Mouse (Mus musculus): ENCODE data around the gene Gnb2. TPM values are rescaled to one million over a fixed set of nuclear protein-coding genes. Genes with fewer than 3 reads are reported as not detected.

Gnb2 gene
- total RNA-seq (2021) = 100 to 1,000 TPM; 648 to 692 TPM

DNA sequence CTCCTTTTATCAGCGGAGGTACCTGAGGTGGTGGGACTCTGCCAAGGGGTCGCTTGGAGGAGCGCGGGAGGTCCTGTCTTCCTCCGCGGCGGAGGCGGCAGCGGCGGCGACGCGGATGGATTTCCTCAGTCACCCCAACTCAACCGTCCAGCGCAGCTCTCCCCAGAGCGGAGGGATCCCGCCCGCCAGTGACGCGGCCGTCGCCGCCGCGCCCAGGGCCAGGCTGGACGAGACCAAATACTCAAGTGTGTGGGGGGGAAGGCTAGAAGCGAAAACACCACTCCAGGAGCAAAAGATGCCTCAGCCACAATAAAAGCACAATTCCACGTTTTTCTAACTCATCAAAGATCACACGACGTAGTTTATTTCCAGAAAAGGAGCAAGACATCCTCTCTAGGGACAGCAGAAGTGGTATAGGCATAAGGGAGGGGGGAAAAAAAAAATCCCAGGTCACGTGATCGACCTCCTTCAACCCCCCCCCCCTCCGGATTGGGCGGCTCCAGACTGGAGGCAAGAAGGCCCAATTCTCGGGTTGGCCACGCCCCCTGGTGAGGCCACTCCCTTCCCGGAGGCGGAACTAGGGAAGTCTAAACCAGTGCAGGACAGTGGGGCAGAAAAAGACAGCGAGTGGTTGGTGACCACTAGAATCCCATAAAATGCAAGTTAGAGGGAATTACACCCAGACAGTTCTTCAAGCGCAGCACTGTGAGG lies at the start of gene Gnb2, which contains the start of gene Epo:
Gene Gnb2 (minus strand): TSS at position 394 of the 711 bp plus-strand sequence.
Gene Epo (minus strand): TSS at position 126 of the 711 bp plus-strand sequence.
- peak; percentile 89 to 98 for DNase-seq (ENCODE audit: extremely low spot score in 1 of 2, low spot score in 1 of 2)

DNA sequence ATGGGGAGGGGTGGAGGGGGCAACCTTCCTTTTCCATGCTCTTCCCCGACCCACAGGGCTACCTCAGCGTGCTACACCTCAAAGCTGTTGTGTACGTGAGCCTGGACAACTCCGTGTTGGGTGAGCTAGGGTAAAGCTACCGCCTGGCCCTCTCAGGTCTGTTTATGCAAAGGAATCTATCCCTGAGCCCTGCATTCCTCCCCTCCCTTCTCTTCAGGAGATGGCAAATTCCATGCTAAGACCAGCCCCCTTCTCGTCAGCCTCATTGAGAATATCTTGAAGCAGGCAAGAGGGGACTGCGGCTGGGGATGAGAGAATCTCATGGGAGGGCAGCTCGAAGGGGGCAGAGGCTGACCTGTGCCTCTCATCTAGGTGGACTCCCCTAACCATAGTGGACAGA lies 49.4 kb upstream of the Gnb2 start:
- DNase-seq (ENCODE audit: extremely low spot score in 1 of 2, low spot score in 1 of 2) = no peak

DNA sequence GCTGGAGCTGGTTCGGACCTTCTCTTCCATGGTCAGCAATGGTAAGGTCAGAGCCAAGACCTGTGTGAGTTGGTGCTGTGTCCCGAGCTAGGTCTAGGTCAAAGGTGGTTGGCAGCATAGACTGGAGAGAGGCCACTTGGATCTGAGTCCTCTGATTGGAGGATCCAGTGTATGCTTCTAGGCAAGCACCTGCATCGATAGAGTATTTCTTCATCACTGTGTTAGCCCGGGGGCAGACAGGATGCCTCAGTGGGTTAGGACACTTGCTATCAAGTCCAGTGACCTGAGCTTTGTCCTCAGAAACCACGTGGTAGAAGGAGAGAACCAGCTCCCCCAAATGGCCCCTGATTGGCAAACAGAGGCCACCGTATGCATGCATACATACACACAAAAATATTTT lies 46.9 kb upstream of the Gnb2 start:
- no peak for DNase-seq (ENCODE audit: extremely low spot score in 1 of 2, low spot score in 1 of 2)

DNA sequence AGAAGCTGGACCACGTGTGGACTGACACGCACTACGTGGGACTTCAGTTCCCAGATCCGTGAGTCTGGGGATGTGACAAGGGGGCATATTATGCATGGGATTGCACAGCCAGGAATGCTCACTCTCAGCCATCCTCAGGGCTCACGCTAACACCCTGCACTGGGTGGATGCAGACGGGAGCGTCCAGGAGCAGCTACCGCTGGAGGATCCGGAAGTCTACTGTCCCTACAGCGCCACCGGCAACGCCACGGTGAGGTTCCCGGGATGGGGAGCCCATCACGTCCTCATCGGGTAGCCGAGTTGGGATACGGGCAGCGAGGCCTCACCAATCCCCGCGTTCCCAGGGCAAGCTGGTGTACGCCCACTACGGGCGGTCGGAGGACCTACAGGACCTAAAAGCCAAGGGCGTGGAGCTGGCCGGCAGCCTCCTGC lies 41.2 kb upstream of the Gnb2 start:
- DNase-seq (ENCODE audit: extremely low spot score in 1 of 2, low spot score in 1 of 2) = peak; percentile 31 to 54

DNA sequence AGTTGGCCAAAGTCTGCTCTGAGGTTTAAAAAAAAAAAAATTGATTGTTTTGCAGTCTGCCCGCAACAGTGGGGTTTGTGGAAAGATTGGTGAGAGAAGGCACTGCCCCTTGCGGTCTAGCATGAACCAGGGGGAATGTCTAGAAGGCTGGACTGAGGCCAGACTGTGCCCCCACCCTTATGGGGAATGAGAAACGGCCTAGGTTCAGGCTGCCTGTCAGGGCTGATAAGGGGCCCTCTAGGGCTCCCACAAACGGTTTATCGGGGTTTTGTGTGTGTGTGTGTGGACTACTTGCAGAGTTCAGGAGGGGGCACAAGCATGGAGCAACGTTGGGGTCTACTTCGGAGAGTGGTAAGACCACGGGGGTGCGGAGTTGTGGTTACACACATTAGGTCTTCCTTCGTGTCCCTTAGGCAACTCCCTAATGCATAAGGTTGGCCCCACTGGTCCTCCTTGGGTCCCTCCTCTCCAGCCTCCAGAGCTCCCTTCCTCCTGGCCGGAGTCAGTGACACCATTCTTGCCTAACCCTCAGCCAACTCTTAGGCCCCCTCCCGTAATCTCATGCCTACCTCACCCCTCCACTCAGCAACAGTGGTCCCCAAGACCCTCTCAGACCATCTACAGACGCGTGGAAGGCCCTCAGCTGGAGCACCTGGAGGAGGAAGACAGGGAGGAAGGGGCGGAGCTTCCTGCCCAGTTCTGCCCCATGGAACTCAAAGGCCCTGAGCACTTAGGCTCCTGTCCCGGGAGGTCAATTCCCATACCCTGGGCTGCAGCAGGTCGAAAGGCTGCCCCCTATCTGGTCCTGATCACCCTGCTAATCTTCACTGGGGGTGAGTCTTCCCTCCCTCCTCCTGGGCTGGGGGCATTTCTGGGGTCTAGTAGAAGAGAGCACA lies 37.6 kb upstream of the Gnb2 start:
- DNase-seq (ENCODE audit: extremely low spot score in 1 of 2, low spot score in 1 of 2) = no peak

DNA sequence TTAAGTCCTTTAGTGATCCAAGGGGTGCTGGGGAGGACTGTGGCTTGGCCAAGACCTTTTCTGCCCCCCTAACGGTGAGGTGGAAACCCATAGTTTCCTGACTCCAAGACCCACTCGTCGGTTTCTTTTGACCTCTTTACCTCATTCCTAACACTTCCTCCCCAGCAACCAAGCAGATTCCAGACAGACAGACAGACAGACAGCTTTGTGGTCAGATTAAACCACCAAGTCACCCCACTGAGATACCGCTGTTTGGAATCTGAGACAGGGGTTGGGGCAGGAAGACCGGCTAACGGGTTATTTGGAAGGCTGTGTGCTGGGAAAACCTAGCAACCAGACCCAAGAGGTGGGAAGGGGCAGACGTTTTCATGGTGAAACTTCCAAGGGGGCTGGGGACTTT lies 36.9 kb upstream of the Gnb2 start:
- no peak for DNase-seq (ENCODE audit: extremely low spot score in 1 of 2, low spot score in 1 of 2)

DNA sequence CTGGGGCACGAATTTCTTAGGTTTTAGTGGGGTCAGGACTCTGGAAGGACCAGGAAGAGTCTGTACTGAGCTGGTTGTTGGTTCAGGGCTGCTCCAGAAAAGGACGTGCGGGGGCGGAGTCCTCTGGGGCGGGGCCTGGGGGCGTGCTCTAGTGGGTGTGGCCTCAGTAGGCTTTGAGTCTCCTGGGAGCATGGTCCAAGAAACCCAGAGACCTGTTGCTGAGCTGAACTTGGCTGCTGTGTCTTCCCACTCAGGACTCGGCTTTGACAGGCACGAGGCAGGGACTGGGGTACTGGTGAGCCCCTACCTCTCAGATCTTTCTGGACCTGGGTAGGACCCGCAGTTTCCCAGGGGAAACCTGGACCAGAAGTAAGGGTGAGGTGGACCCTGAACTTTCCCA lies 36.4 kb upstream of the Gnb2 start, which contains the start of gene Tfr2:
Gene Tfr2 (plus strand): TSS at position 176 of the 400 bp plus-strand sequence.
- DNase-seq (ENCODE audit: extremely low spot score in 1 of 2, low spot score in 1 of 2) = no peak

DNA sequence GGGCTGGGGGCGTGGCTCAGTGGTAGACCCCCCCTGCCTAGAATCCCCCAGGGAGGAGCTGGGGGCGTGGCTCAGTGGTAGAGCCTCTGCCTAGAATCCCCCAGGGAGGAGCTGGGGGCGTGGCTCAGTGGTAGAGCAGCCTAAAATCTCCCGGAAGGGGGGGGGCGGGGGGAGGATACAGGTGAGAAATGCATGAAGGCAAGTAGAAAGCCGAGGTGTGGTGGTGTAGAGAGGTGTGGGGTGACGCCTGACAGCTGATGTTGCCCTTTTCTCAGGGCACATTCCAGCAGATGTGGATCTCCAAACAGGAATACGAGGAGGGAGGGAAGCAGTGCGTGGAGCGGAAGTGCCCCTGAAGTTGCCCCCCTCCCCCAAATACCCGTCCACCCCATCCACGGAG lies 35.7 kb upstream of the Gnb2 start:
- no peak for DNase-seq (ENCODE audit: extremely low spot score in 1 of 2, low spot score in 1 of 2)

DNA sequence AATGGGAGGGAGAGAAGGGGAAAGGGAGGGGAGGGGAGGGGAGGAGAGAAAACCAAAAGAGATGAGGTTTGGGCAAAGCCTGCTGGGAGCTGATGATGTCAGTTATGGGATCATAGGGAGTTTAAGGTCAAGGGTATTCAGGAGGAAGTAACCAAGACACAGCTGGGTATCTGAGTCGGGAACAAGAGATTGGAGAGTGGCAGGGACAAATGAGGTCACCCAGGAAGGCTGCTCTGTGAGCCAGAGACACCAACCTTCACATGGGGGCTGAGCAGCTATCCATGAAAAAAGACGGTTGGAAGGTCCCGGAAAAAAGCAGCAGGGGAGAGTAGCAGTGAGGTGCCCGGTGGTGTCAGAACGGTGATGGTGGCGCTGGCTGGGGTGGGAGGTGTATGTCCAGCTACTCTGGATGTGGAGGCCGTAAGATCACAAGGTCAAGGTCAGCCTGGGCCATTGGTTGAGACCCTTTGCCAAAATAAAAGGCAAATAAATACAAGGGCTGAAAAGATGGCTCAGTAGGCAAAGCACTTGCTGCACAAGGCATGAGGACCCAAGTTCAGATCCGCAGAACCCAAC lies 35.0 kb upstream of the Gnb2 start:
- no peak for DNase-seq (ENCODE audit: extremely low spot score in 1 of 2, low spot score in 1 of 2)

DNA sequence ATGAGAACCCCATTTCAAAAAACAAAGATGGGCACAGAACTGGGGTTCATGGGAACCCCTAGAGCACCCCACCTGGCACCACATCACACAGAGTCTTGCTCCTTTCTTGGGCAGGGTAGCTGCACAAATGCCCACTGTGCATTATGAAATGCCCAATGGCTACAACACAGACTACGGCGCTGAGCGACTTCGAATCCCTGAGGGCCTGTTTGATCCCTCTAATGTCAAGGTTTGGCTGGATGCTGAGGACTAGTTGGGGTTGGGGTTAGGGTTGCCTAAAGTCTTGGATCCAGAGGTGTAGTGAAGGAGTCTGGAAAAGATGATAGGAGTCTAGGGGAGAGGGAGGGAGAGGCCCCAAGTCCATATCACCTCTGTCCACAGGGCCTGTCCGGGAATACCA lies 33.1 kb upstream of the Gnb2 start:
- no peak for DNase-seq (ENCODE audit: extremely low spot score in 1 of 2, low spot score in 1 of 2)

DNA sequence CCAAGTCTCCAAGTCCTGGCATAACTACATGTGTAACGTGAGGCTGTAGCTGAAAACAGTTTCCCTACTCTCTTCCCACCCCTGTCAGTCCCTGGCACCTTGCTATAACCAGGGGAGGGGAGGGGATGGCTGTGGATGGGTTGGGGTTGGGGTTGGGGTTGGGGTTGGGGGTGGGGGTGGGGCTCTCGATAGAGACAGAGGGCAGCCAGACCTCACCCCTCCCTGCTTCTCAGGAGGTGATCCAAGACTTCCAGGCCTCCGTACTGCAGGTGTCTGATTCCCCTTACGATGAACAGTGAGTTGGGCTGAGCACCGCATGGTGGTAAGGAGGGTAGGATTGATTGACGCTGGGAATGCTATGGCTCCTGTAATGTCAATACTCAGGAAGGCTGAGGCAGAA lies 32.4 kb upstream of the Gnb2 start:
- DNase-seq (ENCODE audit: extremely low spot score in 1 of 2, low spot score in 1 of 2) = no peak

DNA sequence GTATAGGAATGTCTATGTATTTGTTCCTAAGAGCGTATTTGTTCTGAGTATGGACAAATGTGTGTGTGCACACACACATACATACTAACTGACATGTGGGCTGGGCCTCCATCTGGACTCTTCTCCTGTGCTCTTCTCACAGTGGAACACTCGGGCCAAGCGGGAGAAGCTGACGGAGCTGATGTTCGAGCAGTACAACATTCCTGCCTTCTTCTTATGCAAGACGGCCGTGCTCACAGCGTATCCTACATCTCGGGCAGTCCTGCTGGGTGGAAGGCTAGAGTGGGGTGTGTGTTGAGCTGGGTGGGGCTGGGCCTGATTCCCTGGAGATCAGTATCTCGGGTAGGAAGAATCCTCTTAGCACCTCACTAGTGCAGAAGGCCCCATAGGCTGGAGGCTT lies 29.7 kb upstream of the Gnb2 start:
- peak in 1 of 2 experiments; percentile 35 for DNase-seq (ENCODE audit: extremely low spot score in 1 of 2, low spot score in 1 of 2)

DNA sequence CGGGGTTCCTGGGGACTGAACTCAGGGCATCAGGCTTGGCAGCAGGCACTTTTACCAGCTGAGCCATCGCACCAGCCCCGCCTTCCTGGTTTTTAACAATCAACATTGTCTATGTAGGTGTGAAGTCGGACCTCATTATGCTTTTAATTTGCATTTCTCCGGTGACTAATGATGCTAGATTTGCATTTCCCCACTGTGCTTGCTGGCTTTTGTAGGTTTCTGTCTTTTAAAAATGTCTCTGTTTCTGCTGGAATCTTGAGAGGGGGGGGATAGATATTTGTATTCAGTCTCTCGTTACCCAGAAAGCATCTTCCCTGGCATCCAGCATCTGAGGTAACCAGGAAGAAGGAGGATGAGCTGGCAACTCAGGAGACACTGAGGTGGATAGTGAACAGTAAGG lies 28.2 kb upstream of the Gnb2 start:
- no peak for DNase-seq (ENCODE audit: extremely low spot score in 1 of 2, low spot score in 1 of 2)

DNA sequence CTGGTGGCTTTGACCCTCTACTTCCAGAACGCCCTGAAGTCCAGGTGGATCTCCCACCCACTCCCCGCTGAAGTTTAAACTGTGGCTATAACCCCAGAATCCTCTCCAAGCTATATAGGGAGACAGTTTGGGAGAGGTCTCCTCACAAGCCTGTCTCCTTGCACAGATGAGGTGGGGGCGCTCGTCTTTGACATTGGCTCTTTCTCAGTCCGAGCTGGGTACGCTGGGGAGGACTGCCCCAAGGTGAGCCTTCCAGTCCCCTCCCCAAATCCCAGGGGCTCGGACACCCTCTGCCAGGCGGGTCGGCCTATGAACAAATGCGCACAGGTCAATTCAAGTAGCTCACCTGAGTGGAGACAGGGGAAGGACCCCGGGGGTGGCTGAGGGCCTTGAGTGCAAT lies 20.6 kb upstream of the Gnb2 start:
- DNase-seq (ENCODE audit: extremely low spot score in 1 of 2, low spot score in 1 of 2) = no peak

DNA sequence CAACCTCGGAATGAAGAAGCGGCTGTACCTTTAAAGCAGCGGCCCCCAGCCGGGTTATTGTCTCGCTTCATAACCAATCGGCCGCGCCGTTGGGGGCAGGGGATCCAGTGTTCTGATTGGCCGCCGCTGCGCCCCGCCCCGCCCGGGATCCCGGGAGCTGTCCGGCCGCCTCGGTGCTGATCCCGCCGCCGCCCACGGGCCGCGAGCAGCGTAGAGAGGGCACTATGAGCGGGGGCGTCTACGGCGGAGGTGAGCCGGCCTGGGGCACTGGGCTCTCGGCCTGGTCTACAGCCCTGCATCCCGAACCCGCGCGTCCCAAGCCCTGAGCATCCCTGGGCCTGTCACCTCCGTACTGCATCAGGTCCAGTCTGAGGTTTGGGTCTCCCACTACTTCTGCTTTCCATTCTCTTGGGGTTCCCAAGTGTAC lies 20.1 kb upstream of the Gnb2 start, which contains the start of gene Actl6b:
Gene Actl6b (plus strand): TSS at position 107 of the 427 bp plus-strand sequence.
- DNase-seq (ENCODE audit: extremely low spot score in 1 of 2, low spot score in 1 of 2) = peak; percentile 84 to 86

DNA sequence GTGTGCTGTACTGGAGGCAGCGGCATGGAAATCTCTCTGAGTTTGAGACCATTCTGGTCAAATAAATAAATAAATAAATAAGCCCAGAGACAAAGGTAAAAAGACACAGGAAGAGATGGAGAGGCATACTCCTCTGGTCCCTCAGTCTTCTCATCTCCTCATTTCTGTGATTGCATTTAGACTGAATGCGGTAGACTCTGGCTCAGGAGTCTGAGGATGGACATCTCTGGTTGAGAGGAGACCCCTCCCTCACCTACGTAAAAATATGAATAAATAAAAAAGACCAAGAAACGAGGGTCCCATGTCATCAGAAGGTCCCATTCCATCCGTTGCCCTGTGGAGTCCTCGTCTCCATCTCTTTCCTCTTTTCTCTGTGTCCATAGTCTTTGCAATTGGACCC lies 19.7 kb upstream of the Gnb2 start:
- no peak for DNase-seq (ENCODE audit: extremely low spot score in 1 of 2, low spot score in 1 of 2)

DNA sequence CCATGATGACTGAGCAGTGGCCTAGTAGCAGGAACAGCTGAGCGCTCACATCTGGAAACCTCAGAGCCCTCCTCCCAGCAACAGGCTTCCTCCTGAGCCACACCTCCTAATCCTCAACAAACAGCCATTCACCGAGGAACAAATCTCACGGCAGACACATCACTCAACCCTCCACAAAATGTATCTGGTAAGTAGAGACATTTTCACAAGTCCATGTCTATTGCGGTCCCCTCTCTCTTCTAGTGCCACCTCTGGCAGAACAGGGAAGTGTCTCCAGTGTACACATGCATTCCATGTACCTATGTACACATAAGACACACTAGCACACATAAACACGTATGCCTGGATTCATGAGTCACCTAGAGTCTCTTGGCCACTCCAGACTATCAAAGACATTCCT lies 17.8 kb upstream of the Gnb2 start:
- no peak for DNase-seq (ENCODE audit: extremely low spot score in 1 of 2, low spot score in 1 of 2)

DNA sequence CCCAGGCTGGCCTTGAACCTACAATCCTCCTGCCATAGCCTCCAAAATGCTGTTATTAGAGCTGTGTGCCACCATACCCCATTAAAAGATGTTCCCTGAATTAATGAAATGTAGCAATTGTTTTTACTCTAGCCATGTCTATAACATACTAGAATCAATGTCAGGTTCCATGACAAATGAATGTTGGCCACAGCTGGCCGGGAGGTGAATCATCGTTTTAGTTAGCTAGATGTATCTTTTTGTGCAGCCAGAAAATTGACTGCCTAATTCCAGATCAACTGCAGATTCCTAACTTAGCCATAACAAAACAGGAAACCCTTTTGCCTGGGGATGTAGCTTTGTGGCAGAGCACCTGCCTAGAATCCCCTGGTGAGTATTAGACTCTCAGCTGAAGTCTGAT lies 16.5 kb upstream of the Gnb2 start:
- DNase-seq (ENCODE audit: extremely low spot score in 1 of 2, low spot score in 1 of 2) = no peak

DNA sequence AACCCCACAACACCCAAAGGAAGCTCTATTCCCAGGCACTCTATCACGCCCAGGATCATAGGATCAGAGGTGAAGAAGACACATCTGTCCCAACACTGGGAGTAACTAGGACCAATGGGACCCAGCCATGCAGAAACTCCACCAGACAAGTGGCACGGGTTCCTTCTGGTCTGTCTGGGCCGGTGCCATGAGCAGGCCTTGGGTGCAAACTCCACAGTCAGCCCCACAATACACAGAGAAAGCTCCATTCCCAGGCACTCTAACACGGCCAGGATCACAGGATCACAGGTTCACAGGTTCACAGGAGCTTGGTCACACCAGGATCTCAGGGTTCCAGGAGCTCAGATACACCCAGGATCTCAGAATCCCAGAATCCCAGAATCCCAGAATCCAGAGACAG lies 12.3 kb upstream of the Gnb2 start:
- DNase-seq (ENCODE audit: extremely low spot score in 1 of 2, low spot score in 1 of 2) = no peak

DNA sequence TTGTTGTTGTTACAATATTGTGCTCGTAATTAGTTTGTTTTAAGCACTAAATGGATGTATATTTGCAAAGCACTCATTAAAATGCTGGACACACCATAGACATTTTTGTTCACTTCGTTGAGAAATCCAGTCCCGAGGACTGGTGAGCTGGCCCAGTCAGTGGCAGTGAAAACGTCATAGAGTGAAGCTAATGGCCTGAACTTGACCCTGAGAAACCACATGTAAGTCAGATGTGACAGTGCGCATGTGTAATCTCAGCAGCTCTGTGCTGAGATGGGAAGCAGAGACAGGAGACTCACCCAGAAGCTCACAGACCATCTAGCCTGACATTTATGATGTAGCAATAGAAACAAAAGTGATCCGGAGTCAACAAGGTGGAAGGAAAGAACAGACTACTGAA lies 11.6 kb upstream of the Gnb2 start:
- no peak for DNase-seq (ENCODE audit: extremely low spot score in 1 of 2, low spot score in 1 of 2)

Measured in layer of hippocampus, postnatal 25 days (tissue).